Mouse (Mus musculus) layer of hippocampus, postnatal 25 days (tissue): Measurements from ENCODE around the gene Smarcd2. TPM values are rescaled to one million over a fixed set of nuclear protein-coding genes. Genes with fewer than 3 reads are reported as not detected.
A peak's percentile ranks its signal among the peaks of the same experiment; 100 is the strongest.
"Not testable (repeated sequence)": the region's sequence is repeated elsewhere in the genome, so short reads cannot be mapped to it uniquely, and the experiment has no call there.

Experiments
- DNase-seq, 2 experiments: peaks; one replicate each; pipeline ENCODE4 v3.0.0; 2022; ENCODE audit warnings: mixed read lengths in 2 of 2, low spot score in 1 of 2; ENCODE audit errors: extremely low spot score in 1 of 2
- total RNA-seq, 2 experiments: library from RNA; stranded (reverse); gene quantifications; 2 replicates each; pipeline ENCODE4 v1.2.3; 2021

Smarcd2 gene
- total RNA-seq, 2 experiments from 2014 or later: 24.7 to 26.1 TPM

DNA sequence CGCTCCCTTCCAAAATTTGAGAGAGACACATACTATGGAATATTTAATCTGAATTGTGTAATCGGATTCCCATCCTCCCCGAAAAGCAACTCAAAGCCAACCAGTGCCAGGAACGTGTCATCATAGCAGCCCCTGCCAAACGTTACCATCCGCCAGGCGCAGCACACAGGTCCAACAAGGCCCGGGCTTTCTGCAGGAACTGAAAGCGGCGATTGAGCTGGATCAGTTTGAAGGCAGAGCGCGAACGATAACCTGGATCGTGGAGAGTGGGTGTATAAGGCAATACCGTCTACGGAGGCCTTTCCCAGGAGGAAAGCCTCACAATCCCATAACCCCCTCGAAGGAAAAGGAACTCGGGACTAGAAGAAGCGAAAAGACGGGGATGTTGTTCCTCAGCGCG, 17.6 kb downstream of the Smarcd2 start:
- DNase-seq: no peak

DNA sequence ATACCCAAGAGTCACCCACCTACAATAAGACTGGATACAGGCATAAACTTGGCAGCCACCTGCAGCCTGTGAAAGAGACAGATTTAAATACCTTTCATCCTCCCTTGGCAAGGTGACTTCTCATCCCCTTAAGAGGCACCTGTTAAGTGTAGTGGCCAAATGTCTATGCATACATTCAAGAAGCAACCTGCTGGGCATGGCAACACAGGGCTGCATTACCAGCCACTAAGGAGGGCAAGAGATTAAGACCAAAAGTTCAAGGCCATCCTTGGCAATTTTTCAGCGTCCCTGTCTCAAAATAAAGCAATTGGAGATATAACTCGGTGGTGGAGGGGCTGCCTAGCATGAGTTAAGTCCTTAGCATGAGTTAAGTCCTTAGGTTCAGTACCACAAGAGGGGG, 18.0 kb downstream of the Smarcd2 start:
- no peak for DNase-seq

DNA sequence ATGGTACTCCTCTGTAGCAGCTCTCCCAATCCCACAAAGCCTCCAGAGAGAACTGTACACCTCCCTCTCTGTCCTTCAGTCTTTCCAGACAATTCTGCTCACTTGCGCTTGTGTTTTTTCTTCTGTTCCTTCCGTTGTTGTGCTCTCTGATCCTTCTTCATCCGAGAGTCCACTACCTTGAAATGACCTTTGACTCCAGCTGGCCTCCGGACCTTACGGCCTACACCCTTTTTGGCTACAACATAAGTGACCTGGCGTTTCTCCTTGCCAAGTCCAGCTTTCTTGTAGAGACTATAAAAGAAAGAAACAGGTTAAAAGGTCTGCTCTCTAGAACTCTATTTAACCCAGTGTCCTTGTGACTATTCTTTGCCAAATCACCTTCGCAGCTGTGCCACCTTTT, 23.4 kb downstream of the Smarcd2 start:
- DNase-seq: no peak

DNA sequence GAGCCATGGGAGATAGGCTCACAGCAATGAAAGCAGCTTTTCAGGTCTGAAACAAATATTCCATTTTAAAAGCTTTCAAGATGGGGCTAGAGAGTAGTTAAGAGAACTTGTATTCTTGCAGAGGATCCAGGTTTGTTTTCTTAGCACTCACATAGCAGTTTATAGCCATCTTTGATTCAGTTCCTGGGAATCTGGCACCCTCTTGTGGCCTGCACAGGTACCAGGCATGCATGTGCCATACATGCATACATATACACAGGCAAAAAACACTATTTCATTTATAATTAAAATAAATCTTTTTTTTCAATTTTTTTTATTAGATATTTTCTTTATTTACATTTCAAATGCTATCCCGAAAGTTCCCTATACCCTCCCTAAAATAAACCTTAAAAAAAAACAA, 25.9 kb downstream of the Smarcd2 start:
- no peak for DNase-seq

DNA sequence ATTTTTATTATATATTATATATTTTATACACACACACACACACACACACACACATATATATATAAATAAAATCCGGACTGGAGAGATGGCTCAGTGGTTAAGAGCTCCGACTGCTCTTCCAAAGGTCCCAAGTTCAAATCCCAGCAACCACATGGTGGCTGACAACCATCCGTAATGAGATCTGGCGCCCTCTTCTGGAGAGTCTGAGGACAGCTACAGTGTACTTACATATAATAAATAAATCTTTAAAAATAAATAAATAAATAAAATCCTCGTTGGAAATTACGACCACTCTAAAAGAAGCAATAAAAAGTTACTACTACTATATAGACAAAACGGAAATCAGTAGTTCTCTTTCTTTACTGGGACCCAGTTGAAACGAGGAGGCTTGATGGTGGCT, 38.8 kb downstream of the Smarcd2 start:
- not testable (repeated sequence) for DNase-seq

DNA sequence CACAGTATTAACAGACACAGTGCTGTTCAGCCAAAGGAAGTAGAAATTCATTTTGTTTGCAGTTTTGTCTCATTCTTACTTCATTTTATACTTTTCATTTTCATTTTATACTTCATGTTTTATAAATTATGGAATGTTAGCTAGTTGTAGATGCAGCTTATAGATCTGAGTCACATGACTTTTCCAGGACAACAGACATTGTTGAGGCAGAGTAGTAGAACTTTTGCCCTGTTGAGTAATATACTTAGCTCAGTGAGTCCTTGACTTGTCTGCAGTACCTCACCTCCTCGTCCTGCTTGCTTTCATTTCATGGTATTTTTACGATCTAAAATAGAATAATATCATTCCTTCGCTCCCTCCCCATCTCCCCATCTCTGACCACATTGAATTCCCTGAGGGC, 52.2 kb downstream of the Smarcd2 start:
- no peak for DNase-seq

DNA sequence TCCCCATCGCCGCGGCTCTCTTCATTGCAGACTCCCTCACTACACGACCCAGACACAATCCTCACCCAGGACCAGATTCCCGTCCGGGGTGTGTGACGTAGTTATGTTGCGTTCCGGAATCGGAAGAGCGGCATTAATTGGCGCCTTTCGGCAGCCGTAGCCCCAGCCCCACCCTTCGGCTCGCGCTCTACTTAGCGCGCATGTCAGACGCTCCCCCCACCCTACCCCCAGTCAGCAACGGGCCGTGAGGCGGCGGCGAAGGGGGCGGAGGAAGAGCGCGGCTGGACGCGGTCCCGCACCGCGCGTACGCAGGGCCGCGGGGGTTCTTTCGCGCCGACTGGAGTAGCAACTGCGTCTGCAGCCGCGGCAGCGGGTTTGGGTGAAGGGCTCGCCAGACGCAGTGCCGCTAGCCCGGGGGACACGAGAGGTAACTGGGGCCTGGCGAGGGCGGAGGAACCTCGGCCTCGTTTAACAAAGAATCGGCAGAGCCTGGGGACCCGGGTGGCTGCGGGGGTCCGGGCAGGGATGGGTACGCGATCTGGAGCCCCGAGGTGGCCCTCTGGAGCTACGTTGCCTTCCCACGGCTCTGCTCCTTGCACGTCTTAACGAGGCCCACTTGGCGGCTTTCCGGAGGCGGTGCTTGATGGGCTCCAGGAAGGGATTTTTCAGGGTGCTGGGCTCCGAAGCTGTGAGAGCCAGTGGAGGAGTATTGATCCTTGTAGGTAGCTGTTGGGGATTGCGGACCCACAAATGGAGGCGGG, 55.9 kb downstream of the Smarcd2 start, which contains the start of gene Ddx42:
Ddx42 (plus strand) TSS at position 197 of the 761 bp plus-strand sequence.
- peak in 1 of 2 experiments; percentile 78 for DNase-seq

DNA sequence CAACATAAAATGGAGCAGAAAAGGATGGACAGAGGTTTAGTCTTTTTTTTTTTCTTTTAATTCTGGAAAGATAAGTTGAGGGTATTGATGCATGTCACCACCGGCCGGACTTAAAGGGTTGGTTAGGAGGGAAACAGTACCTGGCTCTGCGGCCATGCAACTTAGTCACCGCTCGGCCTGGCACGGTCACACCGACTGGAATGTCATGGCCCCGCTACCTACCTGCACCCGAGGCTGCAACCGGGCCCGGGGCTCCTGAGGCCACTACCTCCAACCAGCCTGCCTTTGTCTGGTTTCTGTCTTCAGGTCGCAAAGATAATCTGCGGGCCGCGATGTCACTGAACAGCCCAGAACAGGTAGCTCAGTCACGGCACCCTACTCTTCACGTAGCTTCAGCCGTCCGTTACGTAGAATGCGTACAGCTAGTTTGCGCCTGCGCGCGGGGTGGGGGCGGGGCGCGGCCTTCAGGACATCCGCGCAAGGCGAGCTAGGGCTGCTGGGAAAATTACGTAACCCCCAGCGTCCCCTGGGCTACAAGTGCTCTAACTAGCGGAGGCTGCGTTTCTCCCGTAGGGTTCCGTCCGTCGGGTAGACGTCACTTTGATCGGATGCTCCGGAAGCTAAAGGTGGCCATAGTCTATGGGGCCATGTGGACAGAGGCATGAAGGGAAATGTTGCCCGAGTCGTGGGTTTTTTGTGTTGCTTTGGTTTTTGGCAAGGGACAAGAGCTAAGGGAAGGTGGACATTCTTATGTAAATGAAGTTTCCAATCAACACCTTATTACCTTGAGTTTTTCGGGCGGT, 56.6 kb downstream of the Smarcd2 start, which contains the start of gene Ccdc47:
Ccdc47 (minus strand) TSS at position 418 of the 803 bp plus-strand sequence.
- peak; percentile 80 to 83 for DNase-seq

DNA sequence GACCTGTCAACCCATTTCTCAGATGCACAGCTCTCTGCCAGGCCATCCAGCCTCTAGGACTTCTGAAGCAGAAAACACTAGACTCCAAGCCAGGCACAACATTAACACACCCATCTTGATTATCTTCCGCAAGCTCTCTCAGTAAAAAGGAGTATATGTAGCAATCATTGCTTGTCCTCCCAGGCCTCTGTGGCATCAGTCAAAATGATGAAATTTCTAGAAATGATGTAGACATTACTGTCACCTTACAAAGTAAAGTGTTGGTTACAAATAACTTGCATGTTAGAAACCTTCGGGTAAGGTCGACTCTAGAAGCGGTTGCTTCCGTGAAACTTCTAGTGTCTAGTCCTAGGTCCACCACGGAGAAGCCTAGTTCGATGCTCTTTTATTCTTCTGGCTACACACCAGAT, 57.3 kb downstream of the Smarcd2 start:
- DNase-seq: no peak

DNA sequence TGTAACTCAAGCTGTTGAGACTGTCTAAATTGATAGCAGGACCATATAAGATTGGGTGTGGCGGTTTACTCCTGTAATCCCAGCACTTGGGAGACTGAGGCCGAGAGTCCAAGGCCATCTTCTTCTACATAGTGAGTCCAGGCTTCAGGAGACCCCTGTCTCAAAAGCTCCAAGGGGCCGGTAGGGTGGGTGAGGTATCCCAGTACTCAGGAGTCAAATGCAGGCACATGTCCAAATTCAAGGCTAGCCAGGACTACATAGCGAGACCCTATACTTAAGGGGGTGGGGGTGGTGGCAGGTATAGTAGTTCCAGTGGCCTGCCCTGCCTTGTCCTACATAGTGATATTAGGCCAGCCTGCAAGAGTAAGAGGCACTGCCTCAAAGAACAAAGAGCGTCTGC, 57.9 kb downstream of the Smarcd2 start:
- DNase-seq: no peak

Other genes starting within 250 kb of the Smarcd2 start
- gene Dcaf7, start 236.1 kb downstream of the Smarcd2 start, total RNA-seq: 100 to 1,000 TPM; 146 to 153 TPM
- 10 to 100 TPM; 17.6 to 21.8 TPM for gene Taco1, start 206.9 kb downstream of the Smarcd2 start, total RNA-seq
- 10 to 100 TPM; 24.5 to 31.9 TPM for gene Map3k3, start 188.4 kb downstream of the Smarcd2 start, total RNA-seq
- gene Gm10840, start 112.1 kb downstream of the Smarcd2 start, total RNA-seq: not detected
- 100 to 1,000 TPM; 149 to 156 TPM for gene Limd2, start 112.1 kb downstream of the Smarcd2 start, total RNA-seq
- gene Strada, start 70.8 kb downstream of the Smarcd2 start, total RNA-seq: 10 to 100 TPM; 27.1 to 33.4 TPM
- gene Ccdc47, start 56.6 kb downstream of the Smarcd2 start, total RNA-seq: 10 to 100 TPM; 84.9 to 93.9 TPM
- 10 to 100 TPM; 64.5 to 74.1 TPM for gene Ddx42, start 56.0 kb downstream of the Smarcd2 start, total RNA-seq
- gene Ftsj3, start 16.9 kb downstream of the Smarcd2 start, total RNA-seq: 10 to 100 TPM; 29.9 to 32.8 TPM
- 100 to 1,000 TPM; 148 to 174 TPM for gene Psmc5, start 16.8 kb downstream of the Smarcd2 start, total RNA-seq
- under 1 TPM; 0.19 to 0.22 TPM for gene Tcam1, start 3.7 kb upstream of the Smarcd2 start, total RNA-seq
- not detected for gene Gh, start 28.9 kb upstream of the Smarcd2 start, total RNA-seq
- under 1 TPM in 1 of 2 experiments, not detected in 1; 0.31 TPM for gene Cd79b, start 41.8 kb upstream of the Smarcd2 start, total RNA-seq
- under 1 TPM in 1 of 2 experiments, not detected in 1; 0.05 TPM for gene Scn4a, start 80.3 kb upstream of the Smarcd2 start, total RNA-seq
- not detected for gene Prr29, start 92.5 kb upstream of the Smarcd2 start, total RNA-seq
- 1 to 10 TPM; 2.8 to 3.3 TPM for gene Icam2, start 115.1 kb upstream of the Smarcd2 start, total RNA-seq
- gene Ern1, start 214.9 kb upstream of the Smarcd2 start, total RNA-seq: 1 to 10 TPM; 8.9 TPM